Mouse (Mus musculus): ENCODE data around the gene Myo1a.

DNA sequence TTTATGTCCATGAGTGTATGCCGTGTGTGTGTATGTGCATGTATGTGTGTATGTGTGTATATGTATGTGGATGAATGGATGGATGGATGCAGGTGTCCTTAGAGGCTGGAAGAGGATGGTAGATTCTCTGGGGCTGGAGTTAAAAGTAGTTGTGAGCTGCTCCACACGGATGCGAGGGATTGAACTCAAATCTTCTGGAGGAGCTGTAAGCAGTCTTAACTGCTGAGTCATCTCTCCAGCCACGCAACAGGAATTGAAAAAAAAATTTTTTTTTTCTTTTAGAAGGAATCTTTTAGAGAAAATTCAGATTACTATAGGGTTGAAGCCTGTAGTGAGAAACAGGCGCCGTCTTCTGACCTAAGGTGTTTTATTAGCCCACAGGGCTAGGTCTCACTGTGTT is 22.1 kb upstream of the Myo1a start:
- no peak for TF ChIP-seq CTCF (IDR thresholded peaks at IDR 0.05; ENCODE audit: borderline replicate concordance, insufficient read depth, low read length)
- no peak for TF ChIP-seq POLR2A (IDR thresholded peaks at IDR 0.05; ENCODE audit: low read depth, low read length)

All from embryonic fibroblast, embryonic 13.5 days (primary cell).